Mouse (Mus musculus): ENCODE measurements around the gene Cdc42bpa. TPM values are rescaled to one million over a fixed set of nuclear protein-coding genes. Genes with fewer than 3 reads are reported as not detected.

The Cdc42bpa gene
- 29.9 and 32.6 TPM in 2 replicates for polyA plus RNA-seq (2015; fragmentation: Nextera tagmentation; extraction: Ambion mirVana)

GRCm38 (mm10) chr1:179959721-179960542 is at the start of gene Cdc42bpa:
Gene Cdc42bpa (plus strand): TSS chr1:179960472.
- peaks cover 41% of the 10 kb centered on the region for H3K4me1 ChIP-seq
- WGBS: under 1% methylated on average over 96 of the region's 128 CpGs

GRCm38 (mm10) chr1:179913471-179913870 is 46.8 kb upstream of the Cdc42bpa start:
- no peaks in the 10 kb centered on the region for H3K9me3 ChIP-seq
- H3K4me1 ChIP-seq: no peaks in the 10 kb centered on the region
- no peak overlapping the region for H3K4me2 ChIP-seq (replicated peaks)
- H3K27ac ChIP-seq (replicated peaks): no peak overlapping the region
- no peak for ATAC-seq (replicated peaks)
- no peaks in the 10 kb centered on the region for H3K36me3 ChIP-seq
- H3K27me3 ChIP-seq: no peaks in the 10 kb centered on the region
- H3K9ac ChIP-seq (replicated peaks): no peak overlapping the region
- WGBS: 83% methylated on average over 4 of the region's 4 CpGs
- H3K4me3 ChIP-seq: no peak overlapping the region

More at GRCm38 (mm10) chr1:179959721-179960542, at the start of gene Cdc42bpa:
- Histone ChIP-seq H3K4me2 (replicated peaks) (peak within 1 kb of the TSS; percentile 75), H3K4me3 (peak within 1 kb of the TSS; percentile 79), H3K9me3 (no peaks in the 10 kb centered on the region), H3K27ac (replicated peaks) (peak within 1 kb of the TSS; percentile 97), H3K36me3 (no peaks in the 10 kb centered on the region), H3K27me3 (no peaks in the 10 kb centered on the region), H3K9ac (replicated peaks) (peak within 1 kb of the TSS; percentile 96)
- peak; percentile 92 for ATAC-seq (replicated peaks)

GRCm38 (mm10) chr1:179917036-179917435 is 43.2 kb upstream of the Cdc42bpa start:
- H3K27me3 ChIP-seq: no peaks in the 10 kb centered on the region
- no peak overlapping the region for H3K9ac ChIP-seq (replicated peaks)
- no peak for ATAC-seq (replicated peaks)
- no peak overlapping the region for H3K4me2 ChIP-seq (replicated peaks)
- no peaks in the 10 kb centered on the region for H3K9me3 ChIP-seq
- no peaks in the 10 kb centered on the region for H3K4me1 ChIP-seq
- H3K4me3 ChIP-seq: no peak overlapping the region
- H3K36me3 ChIP-seq: no peaks in the 10 kb centered on the region
- no peak overlapping the region for H3K27ac ChIP-seq (replicated peaks)
- WGBS: 65% methylated on average over 4 of the region's 4 CpGs

- ATAC-seq (replicated peaks): no peak
- Histone ChIP-seq H3K4me3 (no peak overlapping the region), H3K9ac (replicated peaks) (no peak overlapping the region), H3K4me2 (replicated peaks) (no peak overlapping the region), H3K4me1 (no peaks in the 10 kb centered on the region), H3K27me3 (no peaks in the 10 kb centered on the region), H3K36me3 (no peaks in the 10 kb centered on the region), H3K27ac (replicated peaks) (no peak overlapping the region), H3K9me3 (no peaks in the 10 kb centered on the region)
- 80% methylated on average over 11 of the region's 11 CpGs for WGBS
Observed at GRCm38 (mm10) chr1:179917481-179917880, 42.8 kb upstream of the Cdc42bpa start.

- no peaks in the 10 kb centered on the region for H3K36me3 ChIP-seq
- no peak for ATAC-seq (replicated peaks)
- H3K4me3 ChIP-seq: no peak overlapping the region
- no peak overlapping the region for H3K27ac ChIP-seq (replicated peaks)
- H3K27me3 ChIP-seq: no peaks in the 10 kb centered on the region
- no peaks in the 10 kb centered on the region for H3K9me3 ChIP-seq
- H3K9ac ChIP-seq (replicated peaks): no peak overlapping the region
- H3K4me2 ChIP-seq (replicated peaks): no peak overlapping the region
- 68% methylated on average over 8 of the region's 8 CpGs for WGBS
- H3K4me1 ChIP-seq: no peaks in the 10 kb centered on the region
Observed at GRCm38 (mm10) chr1:179919656-179920436, 40.4 kb upstream of the Cdc42bpa start.

GRCm38 (mm10) chr1:179923661-179924405 is 36.4 kb upstream of the Cdc42bpa start:
- H3K4me2 ChIP-seq (replicated peaks): no peak overlapping the region
- no peaks in the 10 kb centered on the region for H3K36me3 ChIP-seq
- H3K9me3 ChIP-seq: no peaks in the 10 kb centered on the region
- H3K27me3 ChIP-seq: no peaks in the 10 kb centered on the region
- H3K9ac ChIP-seq (replicated peaks): no peak overlapping the region
- H3K4me1 ChIP-seq: no peaks in the 10 kb centered on the region
- no peak overlapping the region for H3K27ac ChIP-seq (replicated peaks)
- WGBS: 67% methylated on average over 10 of the region's 10 CpGs
- H3K4me3 ChIP-seq: no peak overlapping the region
- ATAC-seq (replicated peaks): no peak

GRCm38 (mm10) chr1:179926240-179926639 is 34.0 kb upstream of the Cdc42bpa start:
- no peaks in the 10 kb centered on the region for H3K9me3 ChIP-seq
- no peak overlapping the region for H3K4me3 ChIP-seq
- 66% methylated on average over 6 of the region's 6 CpGs for WGBS
- H3K4me2 ChIP-seq (replicated peaks): no peak overlapping the region
- no peaks in the 10 kb centered on the region for H3K4me1 ChIP-seq
- no peaks in the 10 kb centered on the region for H3K36me3 ChIP-seq
- no peaks in the 10 kb centered on the region for H3K27me3 ChIP-seq
- no peak for ATAC-seq (replicated peaks)
- H3K9ac ChIP-seq (replicated peaks): no peak overlapping the region
- no peak overlapping the region for H3K27ac ChIP-seq (replicated peaks)

- ATAC-seq (replicated peaks): no peak
- Histone ChIP-seq H3K4me3 (no peak overlapping the region), H3K4me2 (replicated peaks) (no peak overlapping the region), H3K9me3 (no peaks in the 10 kb centered on the region), H3K27ac (replicated peaks) (no peak overlapping the region), H3K36me3 (no peaks in the 10 kb centered on the region), H3K9ac (replicated peaks) (no peak overlapping the region), H3K27me3 (no peaks in the 10 kb centered on the region), H3K4me1 (no peaks in the 10 kb centered on the region)
- 80% methylated on average over 6 of the region's 6 CpGs for WGBS
Observed at GRCm38 (mm10) chr1:179927102-179927501, 33.2 kb upstream of the Cdc42bpa start.

- no peaks in the 10 kb centered on the region for H3K27me3 ChIP-seq
- H3K9ac ChIP-seq (replicated peaks): no peak overlapping the region
- H3K4me2 ChIP-seq (replicated peaks): no peak overlapping the region
- H3K36me3 ChIP-seq: no peaks in the 10 kb centered on the region
- no peak overlapping the region for H3K4me3 ChIP-seq
- H3K4me1 ChIP-seq: no peaks in the 10 kb centered on the region
- no peak overlapping the region for H3K27ac ChIP-seq (replicated peaks)
- no peaks in the 10 kb centered on the region for H3K9me3 ChIP-seq
- 71% methylated on average over 7 of the region's 7 CpGs for whole genome bisulfite sequencing
- no peak for ATAC-seq (replicated peaks)
Observed at GRCm38 (mm10) chr1:179928822-179929221, 31.4 kb upstream of the Cdc42bpa start.

GRCm38 (mm10) chr1:179931247-179931646 is 29.0 kb upstream of the Cdc42bpa start:
- Histone ChIP-seq H3K9me3 (no peaks in the 10 kb centered on the region), H3K36me3 (no peaks in the 10 kb centered on the region), H3K9ac (replicated peaks) (no peak overlapping the region), H3K27ac (replicated peaks) (no peak overlapping the region), H3K4me3 (no peak overlapping the region), H3K4me2 (replicated peaks) (no peak overlapping the region), H3K27me3 (no peaks in the 10 kb centered on the region), H3K4me1 (no peaks in the 10 kb centered on the region)
- 59% methylated on average over 3 of the region's 3 CpGs for WGBS
- ATAC-seq (replicated peaks): peak; percentile 46

- no peak overlapping the region for H3K27ac ChIP-seq (replicated peaks)
- WGBS: 95% methylated on average over 3 of the region's 3 CpGs
- no peaks in the 10 kb centered on the region for H3K36me3 ChIP-seq
- H3K4me3 ChIP-seq: no peak overlapping the region
- no peak overlapping the region for H3K4me2 ChIP-seq (replicated peaks)
- no peaks in the 10 kb centered on the region for H3K4me1 ChIP-seq
- no peak overlapping the region for H3K9ac ChIP-seq (replicated peaks)
- no peaks in the 10 kb centered on the region for H3K27me3 ChIP-seq
- H3K9me3 ChIP-seq: no peaks in the 10 kb centered on the region
- ATAC-seq (replicated peaks): no peak
Observed at GRCm38 (mm10) chr1:179934064-179934463, 26.2 kb upstream of the Cdc42bpa start.

All from forebrain, embryonic 15.5 days (tissue).